Mouse (Mus musculus) yolk sac, embryonic 10.5 days (tissue): Measurements from ENCODE around the gene Zfp292.
A peak's percentile ranks its signal among the peaks of the same experiment; 100 is the strongest.

Experiments
- DNase-seq: peaks from one replicate; pipeline ENCODE4 v3.0.0-alpha.2; 2017; ENCODE audit warnings: low spot score

Gene Zfp292

GRCm38 (mm10) chr4:34796294-34796693 is 86.5 kb downstream of the Zfp292 start:
- no peak for DNase-seq

GRCm38 (mm10) chr4:34786476-34786875 is 96.3 kb downstream of the Zfp292 start:
- DNase-seq: no peak

DNA sequence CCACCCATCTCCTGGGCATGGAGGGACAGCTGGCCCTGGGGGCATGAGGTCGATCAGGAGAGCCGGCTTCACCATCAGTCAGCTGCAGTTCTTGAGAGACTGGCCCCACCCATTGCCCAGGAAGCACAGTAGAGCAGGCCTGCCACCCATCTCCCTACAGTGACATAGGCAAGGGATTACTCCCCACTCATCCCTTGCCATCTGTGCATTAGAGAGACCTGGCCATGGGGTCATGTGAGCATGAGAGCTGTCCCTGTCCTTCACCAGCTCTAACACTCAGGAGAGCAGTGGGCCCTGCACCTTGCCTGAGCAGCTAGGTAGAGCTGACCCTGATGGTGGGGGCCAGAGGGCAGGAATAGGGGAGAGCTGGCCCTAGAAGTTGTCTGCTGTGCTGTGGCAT is 97.1 kb downstream of the Zfp292 start:
- no peak for DNase-seq

GRCm38 (mm10) chr4:34784865-34785264 is 97.9 kb downstream of the Zfp292 start:
- DNase-seq: no peak

DNA sequence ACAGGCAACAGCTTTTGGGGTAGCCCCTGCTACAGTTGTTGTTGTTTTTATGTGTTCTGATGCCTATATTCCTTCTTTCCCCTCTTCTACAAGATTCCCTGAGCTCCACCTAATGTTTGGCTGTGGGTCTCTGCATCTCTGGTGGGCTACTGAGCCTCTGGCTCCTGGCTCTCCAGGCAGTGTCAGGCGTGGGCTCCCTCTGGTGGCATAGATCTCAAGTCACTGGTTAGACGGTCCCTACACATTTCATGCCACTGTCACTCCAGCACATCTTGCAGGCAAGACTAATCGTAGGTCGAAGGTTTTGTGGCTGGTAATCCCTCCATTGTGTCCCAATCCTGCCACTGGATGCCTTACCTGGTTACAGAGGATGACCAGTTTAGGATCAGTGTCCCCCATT is 100.0 kb downstream of the Zfp292 start:
- no peak for DNase-seq

- peak; percentile 88 for DNase-seq
Measured at GRCm38 (mm10) chr4:34777677-34778527, 104.9 kb downstream of the Zfp292 start, which contains the start of gene Smim8. TSS of gene Smim8 (minus strand) at chr4:34778423.

DNA sequence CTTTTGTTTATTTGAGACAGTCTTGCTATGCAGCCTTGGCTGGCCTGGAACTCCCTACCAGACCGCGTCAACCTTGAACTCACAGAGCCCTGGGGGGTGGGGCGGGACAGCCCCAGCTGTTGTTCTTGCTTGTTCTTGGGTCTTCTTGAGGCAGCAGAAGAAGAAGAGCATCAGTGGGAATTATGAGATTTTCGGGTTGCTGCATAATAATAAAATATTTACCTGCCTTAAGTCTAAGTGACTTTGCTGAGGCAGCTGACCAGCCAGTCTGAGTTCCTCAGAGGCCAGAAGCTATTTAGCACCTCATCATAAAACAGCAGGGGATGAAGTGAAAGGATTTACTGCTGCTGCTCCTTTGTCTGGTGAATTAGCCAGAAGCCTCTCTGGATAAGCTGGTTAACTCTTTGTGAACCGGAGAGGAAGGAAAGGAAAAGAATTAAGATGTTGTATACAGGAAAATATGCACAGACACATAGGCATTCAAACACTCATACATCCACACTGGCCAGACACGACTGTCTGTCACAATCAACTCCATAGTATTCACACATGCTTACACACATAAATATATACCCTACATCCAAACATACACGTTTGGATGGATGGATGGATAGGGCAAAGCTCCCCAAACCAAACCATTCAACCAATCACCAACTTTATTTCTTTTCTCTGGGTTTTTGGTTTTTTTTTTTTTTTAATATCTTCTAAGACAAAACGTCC is 110.9 kb downstream of the Zfp292 start:
- DNase-seq: no peak

DNA sequence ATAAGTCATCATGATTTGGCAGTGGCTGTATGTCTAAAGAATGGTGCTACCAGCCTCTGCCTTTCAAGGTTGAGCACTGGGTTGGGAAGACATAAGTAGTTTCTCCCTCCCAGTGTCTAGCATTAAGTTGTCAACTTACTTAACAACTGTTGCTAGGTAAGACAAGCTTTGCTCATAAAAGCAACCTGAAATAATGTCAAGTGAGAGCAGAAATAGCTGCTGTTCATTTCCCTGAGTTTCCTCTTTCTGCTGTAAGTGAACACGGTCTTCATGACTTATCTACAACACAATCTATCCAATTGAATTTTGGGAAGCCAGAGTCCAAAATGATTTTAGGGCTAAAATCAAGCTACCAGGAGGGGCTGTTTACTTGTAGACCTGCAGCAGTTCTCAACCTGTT is 126.6 kb downstream of the Zfp292 start, which contains the start of gene Gm136:
Gene Gm136, minus strand, starts transcription at position 101 of the 400 bp plus-strand sequence.
- no peak for DNase-seq
